Mouse (Mus musculus): Measurements from ENCODE around the gene Alcam.

GRCm38 (mm10) chr16:52265066-52265465 lies 188.8 kb downstream of the Alcam start:
- TF ChIP-seq CTCF (IDR thresholded peaks at IDR 0.05; ENCODE audit: low read depth, low read length) (no peak), POLR2A (IDR thresholded peaks at IDR 0.05; ENCODE audit: extremely low read depth, insufficient read depth, low read length) (no peak)

All from liver, adult 2 months (tissue).